Mouse (Mus musculus): Measurements from ENCODE around the gene Atg2a. TPM values are rescaled to one million over a fixed set of nuclear protein-coding genes. Genes with fewer than 3 reads are reported as not detected.
"Not testable (repeated sequence)": the region's sequence is repeated elsewhere in the genome, so short reads cannot be mapped to it uniquely, and the experiment has no call there.

Gene Atg2a
- total RNA-seq, 2 experiments from 2014 or later = 13.8 to 18.6 TPM

GRCm38 (mm10) chr19:6289696-6290238, 48.3 kb downstream of the Atg2a start:
- ATAC-seq (replicated peaks; ENCODE audit: low FRiP score, poor library complexity, severe bottlenecking) = no peak

- not testable (repeated sequence) for ATAC-seq (replicated peaks; ENCODE audit: low FRiP score, poor library complexity, severe bottlenecking)
Observed at GRCm38 (mm10) chr19:6290720-6291116, 49.2 kb downstream of the Atg2a start.

- no peak for ATAC-seq (replicated peaks; ENCODE audit: low FRiP score, poor library complexity, severe bottlenecking)
Observed at GRCm38 (mm10) chr19:6291117-6291781, 49.8 kb downstream of the Atg2a start.

- ATAC-seq (replicated peaks; ENCODE audit: low FRiP score, poor library complexity, severe bottlenecking) = no peak
Observed at GRCm38 (mm10) chr19:6292262-6292661, 50.8 kb downstream of the Atg2a start.

- no peak for ATAC-seq (replicated peaks; ENCODE audit: low FRiP score, poor library complexity, severe bottlenecking)
Observed at GRCm38 (mm10) chr19:6294301-6294700, 52.8 kb downstream of the Atg2a start.

- peak; percentile 35; the same call in 1 of the 2 replicates for ATAC-seq (replicated peaks; ENCODE audit: low FRiP score, poor library complexity, severe bottlenecking)
Observed at GRCm38 (mm10) chr19:6296551-6297210, 55.2 kb downstream of the Atg2a start.

GRCm38 (mm10) chr19:6297641-6298040, 56.2 kb downstream of the Atg2a start:
- peak; percentile 56 for ATAC-seq (replicated peaks; ENCODE audit: low FRiP score, poor library complexity, severe bottlenecking)

- ATAC-seq (replicated peaks; ENCODE audit: low FRiP score, poor library complexity, severe bottlenecking) = no peak
Observed at GRCm38 (mm10) chr19:6299003-6299402, 57.5 kb downstream of the Atg2a start.

- ATAC-seq (replicated peaks; ENCODE audit: low FRiP score, poor library complexity, severe bottlenecking) = 0 out of 2 replicates have a peak, but pooled peaks have one; percentile 10
Observed at GRCm38 (mm10) chr19:6299450-6300267, 58.2 kb downstream of the Atg2a start.

GRCm38 (mm10) chr19:6300402-6300841, 59.0 kb downstream of the Atg2a start:
- ATAC-seq (replicated peaks; ENCODE audit: low FRiP score, poor library complexity, severe bottlenecking) = peak; percentile 72

- no peak for ATAC-seq (replicated peaks; ENCODE audit: low FRiP score, poor library complexity, severe bottlenecking)
Observed at GRCm38 (mm10) chr19:6302114-6302513, 60.6 kb downstream of the Atg2a start.

GRCm38 (mm10) chr19:6302522-6302921, 61.1 kb downstream of the Atg2a start:
- ATAC-seq (replicated peaks; ENCODE audit: low FRiP score, poor library complexity, severe bottlenecking) = no peak

- no peak for ATAC-seq (replicated peaks; ENCODE audit: low FRiP score, poor library complexity, severe bottlenecking)
Observed at GRCm38 (mm10) chr19:6303831-6304230, 62.4 kb downstream of the Atg2a start.

GRCm38 (mm10) chr19:6304787-6305516, 63.5 kb downstream of the Atg2a start:
- peak; percentile 41; the same call in 1 of the 2 replicates for ATAC-seq (replicated peaks; ENCODE audit: low FRiP score, poor library complexity, severe bottlenecking)

- no peak for ATAC-seq (replicated peaks; ENCODE audit: low FRiP score, poor library complexity, severe bottlenecking)
Observed at GRCm38 (mm10) chr19:6305517-6306115, 64.1 kb downstream of the Atg2a start.

- peak; percentile 76 for ATAC-seq (replicated peaks; ENCODE audit: low FRiP score, poor library complexity, severe bottlenecking)
Observed at GRCm38 (mm10) chr19:6306137-6306551, 64.7 kb downstream of the Atg2a start, which contains the start of gene Cdc42bpg. Cdc42bpg (plus strand) TSS chr19:6306456.

GRCm38 (mm10) chr19:6306586-6306985, 65.1 kb downstream of the Atg2a start:
- peak; percentile 55 for ATAC-seq (replicated peaks; ENCODE audit: low FRiP score, poor library complexity, severe bottlenecking)

- no peak for ATAC-seq (replicated peaks; ENCODE audit: low FRiP score, poor library complexity, severe bottlenecking)
Observed at GRCm38 (mm10) chr19:6307733-6308531, 66.5 kb downstream of the Atg2a start.
